Mouse (Mus musculus): ENCODE measurements around the gene Dnah6. TPM values are rescaled to one million over a fixed set of nuclear protein-coding genes. Genes with fewer than 3 reads are reported as not detected.

Dnah6 gene
- polyA plus RNA-seq, 1 experiment = 9.9 TPM

DNA sequence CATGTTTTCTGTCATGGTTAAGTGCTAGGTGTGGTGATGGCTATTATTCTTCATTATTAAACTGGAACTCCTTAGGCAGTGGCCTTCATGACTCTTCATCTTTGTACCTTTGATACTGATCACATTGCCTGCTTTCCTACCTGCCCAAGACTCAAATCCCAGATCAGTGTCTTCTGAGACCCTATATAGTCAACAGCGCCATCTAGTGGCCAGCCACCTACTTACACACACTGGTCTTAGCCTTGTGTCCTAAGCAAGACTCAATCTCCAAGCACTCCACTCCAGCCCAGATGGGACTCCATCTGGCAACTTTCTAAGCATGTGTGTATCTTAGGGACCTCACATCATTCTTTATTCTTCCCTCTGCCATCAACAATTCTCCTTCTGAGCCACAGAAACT lies 67.8 kb downstream of the Dnah6 start:
- TF ChIP-seq CTCF (IDR thresholded peaks at IDR 0.05; ENCODE audit: control insufficient read depth, insufficient read depth, insufficient replicate concordance, low read depth, low read length) (peak; percentile 64; the same call in 1 of the 2 replicates), POLR2A (IDR thresholded peaks at IDR 0.05; ENCODE audit: control insufficient read depth, low read depth, low read length) (no peak)
- Histone ChIP-seq H3K36me3 (ENCODE audit: control insufficient read depth, insufficient read depth, low read length) (no peaks in the 10 kb centered on the region), H3K4me3 (ENCODE audit: control insufficient read depth, low read depth, low read length) (no peak overlapping the region)

DNA sequence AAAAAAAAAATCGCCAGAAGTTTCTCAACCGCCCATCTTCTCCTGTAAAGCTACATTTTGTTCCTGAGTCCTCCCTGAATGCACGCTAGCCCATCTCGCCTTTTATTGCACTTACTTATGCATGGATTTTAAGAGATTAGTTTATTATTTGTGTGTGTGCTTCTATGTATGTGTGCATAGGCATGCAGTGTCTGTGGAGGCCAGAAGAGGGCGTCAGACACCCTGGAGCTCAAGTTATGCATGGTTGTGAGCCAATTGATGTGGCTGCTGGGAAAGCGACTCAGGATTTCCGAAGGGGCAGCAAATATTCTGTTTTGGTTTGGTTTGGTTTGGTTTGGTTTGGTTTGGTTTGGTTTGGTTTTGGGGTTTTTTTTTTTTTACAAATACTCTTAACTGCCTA lies 78.0 kb downstream of the Dnah6 start:
- Histone ChIP-seq H3K4me3 (ENCODE audit: control insufficient read depth, low read depth, low read length) (no peak overlapping the region), H3K4me1 (ENCODE audit: control insufficient read depth, insufficient read depth, low read length) (no peaks in the 10 kb centered on the region), H3K36me3 (ENCODE audit: control insufficient read depth, insufficient read depth, low read length) (no peaks in the 10 kb centered on the region), H3K27ac (ENCODE audit: control insufficient read depth, insufficient read depth, low read depth, low read length) (no peak overlapping the region), H3K27me3 (ENCODE audit: control insufficient read depth, insufficient read depth, low read length) (no peaks in the 10 kb centered on the region)
- TF ChIP-seq CTCF (IDR thresholded peaks at IDR 0.05; ENCODE audit: control insufficient read depth, insufficient read depth, insufficient replicate concordance, low read depth, low read length) (peak; percentile 39; the same call in 1 of the 2 replicates), POLR2A (IDR thresholded peaks at IDR 0.05; ENCODE audit: control insufficient read depth, low read depth, low read length) (no peak)

More for the DNA sequence above, 67.8 kb downstream of the Dnah6 start:
- H3K27me3 ChIP-seq (ENCODE audit: control insufficient read depth, insufficient read depth, low read length) = no peaks in the 10 kb centered on the region
- no peak overlapping the region for H3K27ac ChIP-seq (ENCODE audit: control insufficient read depth, insufficient read depth, low read depth, low read length)
- no peaks in the 10 kb centered on the region for H3K4me1 ChIP-seq (ENCODE audit: control insufficient read depth, insufficient read depth, low read length)

DNA sequence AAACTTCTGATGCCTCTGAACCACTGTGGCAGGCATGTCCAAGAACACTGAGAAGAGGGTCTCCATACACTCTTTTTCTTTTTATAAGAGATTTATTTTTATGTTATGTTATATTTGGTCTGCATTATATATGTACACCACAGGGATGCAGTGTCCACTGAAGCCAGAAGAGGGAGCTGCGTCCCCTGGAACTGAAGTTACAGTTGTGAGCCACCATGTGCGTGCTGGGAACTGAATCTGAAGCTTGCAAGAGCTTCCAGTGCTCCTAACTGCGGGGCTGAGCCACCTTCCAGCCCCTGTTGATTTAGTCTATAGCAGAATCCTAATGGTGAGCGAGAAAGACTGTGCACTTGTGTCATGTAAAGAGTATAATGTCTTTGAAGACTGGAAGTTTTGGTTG lies 78.7 kb downstream of the Dnah6 start:
- TF ChIP-seq POLR2A (IDR thresholded peaks at IDR 0.05; ENCODE audit: control insufficient read depth, low read depth, low read length) (no peak), CTCF (IDR thresholded peaks at IDR 0.05; ENCODE audit: control insufficient read depth, insufficient read depth, insufficient replicate concordance, low read depth, low read length) (no peak)
- H3K4me1 ChIP-seq (ENCODE audit: control insufficient read depth, insufficient read depth, low read length) = no peaks in the 10 kb centered on the region
- H3K4me3 ChIP-seq (ENCODE audit: control insufficient read depth, low read depth, low read length) = no peak overlapping the region
- no peaks in the 10 kb centered on the region for H3K27me3 ChIP-seq (ENCODE audit: control insufficient read depth, insufficient read depth, low read length)
- H3K27ac ChIP-seq (ENCODE audit: control insufficient read depth, insufficient read depth, low read depth, low read length) = no peak overlapping the region
- H3K36me3 ChIP-seq (ENCODE audit: control insufficient read depth, insufficient read depth, low read length) = no peaks in the 10 kb centered on the region

DNA sequence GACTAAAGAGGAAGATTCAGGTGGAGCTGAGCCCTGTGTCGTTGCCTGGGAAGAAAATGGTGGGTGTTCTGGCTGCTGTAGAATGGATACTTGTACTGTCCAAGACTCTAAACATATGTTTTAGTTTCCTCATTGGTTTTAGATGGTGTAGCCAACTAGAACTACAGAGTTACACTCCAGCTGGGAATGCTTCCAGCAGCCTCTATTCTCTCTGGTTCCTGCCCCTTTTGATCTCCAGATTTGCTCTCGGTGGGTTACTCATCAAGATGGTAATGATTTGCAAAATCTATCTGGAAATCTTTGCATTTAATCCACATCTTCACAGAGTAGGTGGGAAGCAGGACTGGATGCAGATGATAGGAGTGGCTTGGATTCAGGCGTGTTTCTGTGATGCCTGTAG lies 80.6 kb downstream of the Dnah6 start:
- no peaks in the 10 kb centered on the region for H3K36me3 ChIP-seq (ENCODE audit: control insufficient read depth, insufficient read depth, low read length)
- H3K27me3 ChIP-seq (ENCODE audit: control insufficient read depth, insufficient read depth, low read length) = no peaks in the 10 kb centered on the region
- H3K4me1 ChIP-seq (ENCODE audit: control insufficient read depth, insufficient read depth, low read length) = no peaks in the 10 kb centered on the region
- H3K4me3 ChIP-seq (ENCODE audit: control insufficient read depth, low read depth, low read length) = no peak overlapping the region
- no peak for TF ChIP-seq POLR2A (IDR thresholded peaks at IDR 0.05; ENCODE audit: control insufficient read depth, low read depth, low read length)
- no peak overlapping the region for H3K27ac ChIP-seq (ENCODE audit: control insufficient read depth, insufficient read depth, low read depth, low read length)

DNA sequence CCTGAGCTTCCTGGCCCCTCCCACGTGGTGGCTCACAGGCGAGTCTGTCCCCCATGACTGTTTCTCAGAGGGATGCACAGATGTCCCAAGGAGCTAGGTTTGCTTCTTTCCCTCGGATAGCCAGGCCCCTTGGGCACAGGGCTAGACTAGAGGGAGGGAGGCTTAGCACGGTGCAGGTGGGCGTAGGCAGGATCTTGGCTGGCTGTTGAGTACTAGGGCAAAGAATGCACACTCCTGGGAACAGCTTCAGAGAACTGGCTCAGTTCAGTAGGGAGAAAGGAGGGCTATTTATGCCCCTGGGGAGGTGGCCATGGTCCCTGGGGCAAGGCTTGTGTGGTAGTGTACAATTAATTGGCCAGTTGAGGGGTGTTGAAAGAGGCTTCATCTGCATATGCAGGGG lies 88.7 kb downstream of the Dnah6 start:
- H3K27me3 ChIP-seq (ENCODE audit: control insufficient read depth, insufficient read depth, low read length) = no peaks in the 10 kb centered on the region
- no peak overlapping the region for H3K27ac ChIP-seq (ENCODE audit: control insufficient read depth, insufficient read depth, low read depth, low read length)
- no peak overlapping the region for H3K4me3 ChIP-seq (ENCODE audit: control insufficient read depth, low read depth, low read length)
- H3K4me1 ChIP-seq (ENCODE audit: control insufficient read depth, insufficient read depth, low read length) = no peaks in the 10 kb centered on the region
- H3K36me3 ChIP-seq (ENCODE audit: control insufficient read depth, insufficient read depth, low read length) = no peaks in the 10 kb centered on the region
- no peak for TF ChIP-seq CTCF (IDR thresholded peaks at IDR 0.05; ENCODE audit: control insufficient read depth, insufficient read depth, insufficient replicate concordance, low read depth, low read length)
- no peak for TF ChIP-seq POLR2A (IDR thresholded peaks at IDR 0.05; ENCODE audit: control insufficient read depth, low read depth, low read length)

DNA sequence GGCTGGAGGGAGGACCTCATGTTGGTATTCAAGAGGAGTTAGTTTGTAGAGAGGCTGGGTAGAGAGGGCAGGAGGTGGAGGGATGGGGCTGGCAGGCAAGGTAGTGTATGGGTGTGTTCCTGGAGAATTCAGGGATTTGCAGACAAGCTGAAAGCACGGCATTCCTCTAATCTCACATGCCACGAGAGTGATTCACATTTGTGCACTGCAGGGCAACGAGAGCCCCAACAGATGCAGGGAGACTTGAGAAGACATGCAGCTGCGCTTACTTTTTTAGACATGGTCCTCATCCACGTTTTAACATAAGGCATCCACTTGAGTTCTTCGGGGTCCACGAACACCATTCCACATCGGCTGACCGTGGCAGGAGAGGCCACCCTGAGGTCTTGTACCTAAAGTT lies 93.9 kb downstream of the Dnah6 start:
- no peak overlapping the region for H3K4me3 ChIP-seq (ENCODE audit: control insufficient read depth, low read depth, low read length)
- no peak overlapping the region for H3K27ac ChIP-seq (ENCODE audit: control insufficient read depth, insufficient read depth, low read depth, low read length)
- no peak for TF ChIP-seq CTCF (IDR thresholded peaks at IDR 0.05; ENCODE audit: control insufficient read depth, insufficient read depth, insufficient replicate concordance, low read depth, low read length)
- no peak for TF ChIP-seq POLR2A (IDR thresholded peaks at IDR 0.05; ENCODE audit: control insufficient read depth, low read depth, low read length)
- H3K36me3 ChIP-seq (ENCODE audit: control insufficient read depth, insufficient read depth, low read length) = no peaks in the 10 kb centered on the region
- H3K4me1 ChIP-seq (ENCODE audit: control insufficient read depth, insufficient read depth, low read length) = no peaks in the 10 kb centered on the region
- H3K27me3 ChIP-seq (ENCODE audit: control insufficient read depth, insufficient read depth, low read length) = no peaks in the 10 kb centered on the region

DNA sequence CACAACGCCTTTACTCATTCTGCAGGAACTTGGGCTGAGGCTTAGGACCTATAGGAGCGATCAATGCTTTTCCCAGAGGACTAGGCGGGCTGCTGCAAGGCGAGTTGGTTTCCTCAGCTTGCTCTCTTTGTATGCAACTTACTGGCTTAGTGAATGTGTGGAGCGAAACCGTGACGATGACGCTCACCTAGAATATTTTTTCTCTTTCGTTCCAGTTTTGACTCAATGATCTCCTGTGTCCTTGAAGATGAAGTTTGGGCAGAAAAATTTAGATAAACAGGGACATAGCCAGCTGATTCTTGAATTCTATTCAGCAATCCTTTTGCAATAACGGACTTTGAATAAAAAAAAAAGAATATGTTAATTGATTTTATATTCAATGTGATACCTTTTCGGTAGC lies 101.1 kb downstream of the Dnah6 start:
- Histone ChIP-seq H3K27me3 (ENCODE audit: control insufficient read depth, insufficient read depth, low read length) (no peaks in the 10 kb centered on the region), H3K36me3 (ENCODE audit: control insufficient read depth, insufficient read depth, low read length) (no peaks in the 10 kb centered on the region), H3K4me1 (ENCODE audit: control insufficient read depth, insufficient read depth, low read length) (no peaks in the 10 kb centered on the region), H3K4me3 (ENCODE audit: control insufficient read depth, low read depth, low read length) (no peak overlapping the region), H3K27ac (ENCODE audit: control insufficient read depth, insufficient read depth, low read depth, low read length) (no peak overlapping the region)
- TF ChIP-seq POLR2A (IDR thresholded peaks at IDR 0.05; ENCODE audit: control insufficient read depth, low read depth, low read length) (no peak), CTCF (IDR thresholded peaks at IDR 0.05; ENCODE audit: control insufficient read depth, insufficient read depth, insufficient replicate concordance, low read depth, low read length) (no peak)

DNA sequence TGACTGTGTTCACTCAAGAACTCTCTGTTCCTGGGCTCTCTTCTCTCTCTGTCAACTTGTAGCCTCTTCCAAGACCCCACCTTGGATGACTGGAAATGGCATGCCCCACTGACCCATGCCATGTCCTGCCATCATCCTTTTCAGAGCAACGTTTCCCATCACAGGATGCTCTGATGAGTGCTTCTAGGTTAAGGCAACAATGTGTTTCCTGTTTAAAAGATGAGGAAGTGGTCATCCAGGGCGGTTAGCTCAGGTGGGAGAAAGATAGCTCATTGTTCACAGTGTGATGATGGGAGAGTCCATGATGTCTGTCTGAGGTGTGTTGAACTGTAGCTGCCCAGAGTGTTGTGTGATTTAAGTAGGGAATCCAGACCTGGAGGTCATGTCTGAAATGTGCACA lies 107.6 kb downstream of the Dnah6 start:
- no peak overlapping the region for H3K4me3 ChIP-seq (ENCODE audit: control insufficient read depth, low read depth, low read length)
- H3K27ac ChIP-seq (ENCODE audit: control insufficient read depth, insufficient read depth, low read depth, low read length) = no peak overlapping the region
- no peaks in the 10 kb centered on the region for H3K4me1 ChIP-seq (ENCODE audit: control insufficient read depth, insufficient read depth, low read length)
- H3K36me3 ChIP-seq (ENCODE audit: control insufficient read depth, insufficient read depth, low read length) = no peaks in the 10 kb centered on the region
- H3K27me3 ChIP-seq (ENCODE audit: control insufficient read depth, insufficient read depth, low read length) = no peaks in the 10 kb centered on the region
- TF ChIP-seq CTCF (IDR thresholded peaks at IDR 0.05; ENCODE audit: control insufficient read depth, insufficient read depth, insufficient replicate concordance, low read depth, low read length) (no peak), POLR2A (IDR thresholded peaks at IDR 0.05; ENCODE audit: control insufficient read depth, low read depth, low read length) (no peak)

Measured in testis, adult 2 months (tissue).